Mouse (Mus musculus): ENCODE data around the gene Gchfr. TPM values are rescaled to one million over a fixed set of nuclear protein-coding genes. Genes with fewer than 3 reads are reported as not detected.

Gene Gchfr
- polyA plus RNA-seq, 1 experiment from 2014 or later = 81.3 TPM

- peak; percentile 71 for ATAC-seq (ENCODE audit: insufficient read depth)
- peak within 1 kb of the TSS; percentile 98 for H3K27ac ChIP-seq (replicated peaks)
- H3K4me3 ChIP-seq (replicated peaks) = peak within 1 kb of the TSS; percentile 99
- peaks cover 29% of the 10 kb centered on the region for H3K36me3 ChIP-seq (replicated peaks)
- peaks cover 48% of the 10 kb centered on the region for H3K4me1 ChIP-seq (replicated peaks)
- WGBS (ENCODE audit: insufficient replicate concordance) = 1% methylated on average over 57 of the region's 57 CpGs
- peaks cover 4% of the 10 kb centered on the region; the same call in 1 of the 2 replicates for H3K27me3 ChIP-seq
- peak within 1 kb of the TSS; percentile 78 for H3K4me2 ChIP-seq
- H3K9ac ChIP-seq = peak within 1 kb of the TSS; percentile 92
- no peaks in the 10 kb centered on the region for H3K9me3 ChIP-seq (replicated peaks)
Measured at GRCm38 (mm10) chr2:119156681-119157572, 10.6 kb upstream of the Gchfr start, which contains the start of gene Rmdn3. TSS of gene Rmdn3 (minus strand) at chr2:119157034.

- Histone ChIP-seq H3K27me3 (peaks cover 4% of the 10 kb centered on the region; the same call in 1 of the 2 replicates), H3K4me2 (peak overlapping the region; percentile 78), H3K9ac (no peak overlapping the region), H3K36me3 (replicated peaks) (peaks cover 20% of the 10 kb centered on the region), H3K9me3 (replicated peaks) (no peaks in the 10 kb centered on the region), H3K4me3 (replicated peaks) (no peak overlapping the region), H3K4me1 (replicated peaks) (peaks cover 41% of the 10 kb centered on the region), H3K27ac (replicated peaks) (peak overlapping the region; percentile 98; the same call in 1 of the 2 replicates)
- ATAC-seq (ENCODE audit: insufficient read depth) = no peak
Measured at GRCm38 (mm10) chr2:119157836-119158235, 9.7 kb upstream of the Gchfr start.

GRCm38 (mm10) chr2:119161247-119161646, 6.3 kb upstream of the Gchfr start:
- Histone ChIP-seq H3K4me1 (replicated peaks) (peaks cover 16% of the 10 kb centered on the region), H3K4me2 (no peak overlapping the region), H3K9me3 (replicated peaks) (no peaks in the 10 kb centered on the region), H3K36me3 (replicated peaks) (no peaks in the 10 kb centered on the region), H3K9ac (no peak overlapping the region), H3K4me3 (replicated peaks) (no peak overlapping the region), H3K27me3 (peaks cover 33% of the 10 kb centered on the region), H3K27ac (replicated peaks) (no peak overlapping the region)
- no peak for ATAC-seq (ENCODE audit: insufficient read depth)
- WGBS (ENCODE audit: insufficient replicate concordance) = 58% methylated on average over 2 of the region's 2 CpGs

DNA sequence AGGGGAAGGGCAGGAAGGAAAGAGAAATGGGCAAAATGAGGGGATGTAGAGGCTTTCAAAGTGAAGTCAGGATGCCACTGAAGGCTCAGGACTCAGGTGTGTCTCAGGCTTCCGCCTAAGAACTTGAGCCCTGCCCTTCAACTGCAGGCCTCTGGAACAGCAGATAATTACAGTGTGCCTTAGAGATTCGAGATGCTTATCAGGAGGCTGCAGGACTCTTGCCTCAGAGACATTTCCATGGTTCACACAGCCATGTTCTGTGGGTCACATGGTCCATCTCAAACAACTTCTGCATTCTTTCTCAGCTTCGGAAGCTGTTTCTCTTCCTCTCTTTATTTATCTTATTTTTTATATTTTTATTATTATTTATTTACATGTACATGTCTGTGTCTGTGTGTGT, 4.4 kb upstream of the Gchfr start:
- no peak overlapping the region for H3K27ac ChIP-seq (replicated peaks)
- H3K4me2 ChIP-seq = peak overlapping the region; percentile 15; the same call in 1 of the 2 replicates
- 0 out of 2 replicates have a peak, but pooled peaks have one; percentile 5 for ATAC-seq (ENCODE audit: insufficient read depth)
- peaks cover 52% of the 10 kb centered on the region for H3K27me3 ChIP-seq
- no peak overlapping the region for H3K9ac ChIP-seq
- peaks cover 23% of the 10 kb centered on the region for H3K4me1 ChIP-seq (replicated peaks)
- no peaks in the 10 kb centered on the region for H3K9me3 ChIP-seq (replicated peaks)
- WGBS (ENCODE audit: insufficient replicate concordance) = 10% methylated on average over 3 of the region's 3 CpGs
- no peak overlapping the region for H3K4me3 ChIP-seq (replicated peaks)
- no peaks in the 10 kb centered on the region for H3K36me3 ChIP-seq (replicated peaks)

- Histone ChIP-seq H3K4me2 (no peak overlapping the region), H3K9ac (no peak overlapping the region), H3K9me3 (replicated peaks) (no peaks in the 10 kb centered on the region), H3K4me3 (replicated peaks) (no peak overlapping the region), H3K4me1 (replicated peaks) (peaks cover 24% of the 10 kb centered on the region), H3K27ac (replicated peaks) (no peak overlapping the region), H3K27me3 (peaks cover 60% of the 10 kb centered on the region), H3K36me3 (replicated peaks) (no peaks in the 10 kb centered on the region)
- WGBS (ENCODE audit: insufficient replicate concordance) = 86% methylated on average over 4 of the region's 4 CpGs
- no peak for ATAC-seq (ENCODE audit: insufficient read depth)
Measured at GRCm38 (mm10) chr2:119163999-119164398, 3.6 kb upstream of the Gchfr start.

DNA sequence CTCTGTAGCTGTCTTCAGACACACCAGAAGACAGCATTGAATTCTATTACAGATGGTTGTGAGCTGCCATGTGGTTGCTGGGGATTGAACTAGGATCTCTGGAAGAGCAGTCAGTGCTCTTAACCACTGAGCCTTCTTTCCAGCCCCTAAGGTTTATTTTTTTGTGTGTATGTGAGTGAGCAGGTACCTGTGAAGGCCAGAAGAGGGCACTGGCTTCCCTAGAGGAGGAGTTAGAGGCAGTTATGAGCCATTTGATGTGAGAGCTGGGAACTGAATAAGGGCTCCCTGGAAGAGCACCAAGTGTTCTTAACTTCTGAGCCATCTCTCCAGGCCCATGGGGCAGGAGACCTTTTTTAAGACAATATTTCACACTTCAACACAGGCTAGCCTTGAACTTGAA, 2.2 kb upstream of the Gchfr start:
- H3K27me3 ChIP-seq = peaks cover 65% of the 10 kb centered on the region

GRCm38 (mm10) chr2:119167866-119168256, 288 bp downstream of the Gchfr start:
- Histone ChIP-seq H3K36me3 (replicated peaks) (0 out of 2 replicates have a peak, but pooled peaks cover 9% of the 10 kb centered on the region), H3K9ac (peak overlapping the region; percentile 52), H3K27me3 (peaks cover 65% of the 10 kb centered on the region), H3K9me3 (replicated peaks) (no peaks in the 10 kb centered on the region), H3K4me2 (peak overlapping the region; percentile 80), H3K4me3 (replicated peaks) (peak overlapping the region; percentile 60), H3K27ac (replicated peaks) (peak overlapping the region; percentile 55; the same call in 1 of the 2 replicates), H3K4me1 (replicated peaks) (peaks cover 36% of the 10 kb centered on the region)
- WGBS (ENCODE audit: insufficient replicate concordance) = 3% methylated on average over 26 of the region's 26 CpGs
- no peak for ATAC-seq (ENCODE audit: insufficient read depth)

More for the DNA sequence above, 2.2 kb upstream of the Gchfr start:
- no peak for ATAC-seq (ENCODE audit: insufficient read depth)
- no peaks in the 10 kb centered on the region for H3K9me3 ChIP-seq (replicated peaks)
- H3K4me3 ChIP-seq (replicated peaks) = no peak overlapping the region
- no peak overlapping the region for H3K27ac ChIP-seq (replicated peaks)
- no peak overlapping the region for H3K4me2 ChIP-seq
- H3K9ac ChIP-seq = no peak overlapping the region
- peaks cover 27% of the 10 kb centered on the region for H3K4me1 ChIP-seq (replicated peaks)
- H3K36me3 ChIP-seq (replicated peaks) = no peaks in the 10 kb centered on the region

GRCm38 (mm10) chr2:119170282-119170681, 2.7 kb downstream of the Gchfr start:
- peaks cover 46% of the 10 kb centered on the region for H3K4me1 ChIP-seq (replicated peaks)

GRCm38 (mm10) chr2:119171574-119171973, 4.0 kb downstream of the Gchfr start:
- Histone ChIP-seq H3K9me3 (replicated peaks) (no peaks in the 10 kb centered on the region), H3K36me3 (replicated peaks) (0 out of 2 replicates have a peak, but pooled peaks cover 9% of the 10 kb centered on the region), H3K4me3 (replicated peaks) (no peak overlapping the region), H3K4me1 (replicated peaks) (peaks cover 45% of the 10 kb centered on the region), H3K27ac (replicated peaks) (no peak overlapping the region), H3K27me3 (peaks cover 33% of the 10 kb centered on the region), H3K9ac (no peak overlapping the region), H3K4me2 (no peak overlapping the region)
- WGBS (ENCODE audit: insufficient replicate concordance) = 73% methylated on average over 8 of the region's 8 CpGs
- ATAC-seq (ENCODE audit: insufficient read depth) = no peak

More at GRCm38 (mm10) chr2:119170282-119170681, 2.7 kb downstream of the Gchfr start:
- Histone ChIP-seq H3K27me3 (peaks cover 46% of the 10 kb centered on the region), H3K4me2 (no peak overlapping the region), H3K9ac (no peak overlapping the region), H3K36me3 (replicated peaks) (0 out of 2 replicates have a peak, but pooled peaks cover 9% of the 10 kb centered on the region), H3K4me3 (replicated peaks) (no peak overlapping the region), H3K9me3 (replicated peaks) (no peaks in the 10 kb centered on the region), H3K27ac (replicated peaks) (no peak overlapping the region)
- 54% methylated on average over 2 of the region's 2 CpGs for WGBS (ENCODE audit: insufficient replicate concordance)
- ATAC-seq (ENCODE audit: insufficient read depth) = no peak

DNA sequence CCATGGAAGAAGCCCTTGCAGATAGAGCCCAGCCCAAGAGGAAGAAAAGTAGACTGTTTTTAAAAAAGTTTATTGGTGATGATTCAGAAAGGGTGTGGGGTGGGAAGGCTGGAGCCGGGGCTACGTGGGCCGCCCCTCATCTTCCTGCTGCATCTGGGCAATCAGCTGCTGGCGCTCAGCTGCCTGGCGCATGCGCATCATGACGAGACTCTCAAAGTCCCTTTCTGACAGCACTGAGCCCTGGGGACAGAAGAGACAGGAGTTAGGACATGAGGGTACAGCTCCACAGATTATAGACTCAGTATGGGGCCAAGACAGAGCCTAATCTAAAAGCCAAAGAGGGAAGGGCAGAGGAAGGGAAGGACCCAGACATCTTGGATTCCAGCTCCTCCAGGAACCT, 4.9 kb downstream of the Gchfr start:
- Histone ChIP-seq H3K9ac (0 out of 2 replicates have a peak overlapping the region, but pooled peaks have one; percentile 6), H3K27ac (replicated peaks) (0 out of 2 replicates have a peak overlapping the region, but pooled peaks have one; percentile 41), H3K27me3 (peaks cover 25% of the 10 kb centered on the region), H3K9me3 (replicated peaks) (no peaks in the 10 kb centered on the region), H3K4me3 (replicated peaks) (no peak overlapping the region), H3K4me2 (no peak overlapping the region), H3K36me3 (replicated peaks) (0 out of 2 replicates have a peak, but pooled peaks cover 9% of the 10 kb centered on the region), H3K4me1 (replicated peaks) (peaks cover 36% of the 10 kb centered on the region)
- ATAC-seq (ENCODE audit: insufficient read depth) = no peak
- WGBS (ENCODE audit: insufficient replicate concordance) = 75% methylated on average over 7 of the region's 7 CpGs

GRCm38 (mm10) chr2:119172862-119173576, 5.4 kb downstream of the Gchfr start:
- 6% methylated on average over 13 of the region's 13 CpGs for WGBS (ENCODE audit: insufficient replicate concordance)
- peak overlapping the region; percentile 41; the same call in 1 of the 2 replicates for H3K27ac ChIP-seq (replicated peaks)
- H3K4me3 ChIP-seq (replicated peaks) = no peak overlapping the region
- H3K4me2 ChIP-seq = peak overlapping the region; percentile 44
- H3K36me3 ChIP-seq (replicated peaks) = 0 out of 2 replicates have a peak, but pooled peaks cover 9% of the 10 kb centered on the region
- H3K9ac ChIP-seq = 0 out of 2 replicates have a peak overlapping the region, but pooled peaks have one; percentile 6
- H3K4me1 ChIP-seq (replicated peaks) = peaks cover 31% of the 10 kb centered on the region
- no peaks in the 10 kb centered on the region for H3K9me3 ChIP-seq (replicated peaks)
- peak; percentile 58 for ATAC-seq (ENCODE audit: insufficient read depth)
- peaks cover 19% of the 10 kb centered on the region for H3K27me3 ChIP-seq
